Mouse (Mus musculus) liver, adult 2 months (tissue): ENCODE data around the gene Schip1.

Experiments
- CTCF ChIP-seq: fragments of 200-500 bp; IDR thresholded peaks from 2 replicates; pipeline ENCODE4 v1.5.1; 2011; ENCODE audit warnings: low read depth, low read length, control low read depth
- POLR2A ChIP-seq: fragments of 200-500 bp; IDR thresholded peaks from 2 replicates; pipeline ENCODE4 v1.6.1; 2011; ENCODE audit warnings: low read length, control low read depth; ENCODE audit not compliant: insufficient read depth; ENCODE audit errors: extremely low read depth

DNA sequence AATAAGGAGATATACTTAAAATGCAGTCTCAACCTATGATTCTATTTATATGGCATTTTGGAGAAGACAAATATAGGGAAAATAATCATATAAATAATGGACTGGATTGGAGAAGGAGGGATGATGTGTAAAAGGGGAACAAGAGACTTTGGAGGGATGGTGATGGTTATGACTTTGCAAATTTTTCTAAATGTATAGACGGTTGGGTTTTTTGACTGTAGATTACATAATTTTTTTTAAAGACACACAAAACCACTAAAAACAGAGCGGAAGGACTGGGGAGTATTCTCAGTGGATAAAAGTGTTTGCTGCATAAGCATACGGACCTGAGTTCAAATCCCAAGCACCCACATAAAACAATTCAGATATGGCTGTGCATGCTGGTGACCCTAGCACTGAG is 156.8 kb downstream of the Schip1 start:
- no peak for TF ChIP-seq POLR2A
- TF ChIP-seq CTCF: no peak
